8 mouse cellular contexts compared by ENCODE assay signal in the genomic region with DNA sequence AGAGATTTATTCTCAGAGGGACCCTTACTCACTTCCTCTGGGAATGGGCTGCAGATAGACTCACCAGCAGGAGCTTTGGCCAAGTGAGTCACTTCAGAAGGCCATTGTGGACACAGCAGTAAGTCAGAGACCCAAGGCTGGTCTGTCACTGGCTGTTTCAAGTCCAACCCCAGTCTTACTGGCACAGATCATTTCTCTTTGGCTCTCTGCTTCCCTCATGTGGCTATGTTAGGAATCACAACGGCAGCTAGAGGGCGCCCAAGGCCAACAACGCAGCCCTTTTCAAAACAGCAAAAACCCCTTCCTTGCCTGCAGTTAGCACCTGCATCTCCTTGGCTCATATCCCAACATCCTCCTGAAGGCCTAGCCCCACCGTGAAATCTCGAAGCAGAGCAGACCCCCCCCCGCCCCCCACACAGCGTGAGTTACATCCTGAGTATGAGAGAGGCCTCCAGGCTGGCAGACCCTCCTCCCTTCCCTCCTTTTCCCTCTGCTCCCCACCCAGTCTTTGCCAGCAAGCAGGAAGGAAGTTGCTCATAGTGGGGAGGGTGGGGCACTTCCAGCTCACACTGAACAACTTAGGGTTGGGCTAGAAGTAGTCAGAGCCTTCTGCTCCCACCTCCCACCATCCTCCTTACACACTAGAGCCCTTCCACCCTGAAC. TPM values are rescaled to one million over a fixed set of nuclear protein-coding genes. Genes with fewer than 3 reads are reported as not detected.
DNase-seq lines count a peak whose midpoint lies in the region; ATAC-seq and TF ChIP-seq lines count a peak whose summit lies in the region.

No protein-coding gene starts in this region.

- H3K4me3 ChIP-seq in left cerebral cortex, adult 2 months: no peak overlapping the region

- TF ChIP-seq CTCF in left cerebral cortex, adult 2 months (IDR thresholded peaks at IDR 0.05): peak; percentile 98

- no peak overlapping the region for H3K27ac ChIP-seq in left cerebral cortex, adult 2 months

- intact Hi-C loops in left cerebral cortex, adult 2 months (cut with DNase I): loop anchor here (1.0 to 5.0 kb wide), 2 partner anchors 95 to 194 kb away; no protein-coding TSS in a partner anchor

- DNase-seq in ZHBTc4 (ENCODE audit: low read depth, low spot score): peak; percentile 92
- peak; percentile 79 to 92 for DNase-seq in cerebellum, postnatal 36 days
- peak; percentile 78 for DNase-seq in gastrocnemius, postnatal 10 days
- peak; percentile 72 for DNase-seq in hindlimb bud, embryonic 11.5 days (ENCODE audit: extremely low spot score, low read depth, low spot score)
- DNase-seq in left cerebral cortex, adult 2 months (ENCODE audit: extremely low spot score in 1 of 2, low spot score in 2 of 2): peak; percentile 78 to 87
- DNase-seq in right cerebral cortex, postnatal 25 days: peak; percentile 73
- peak; percentile 77 for DNase-seq in yolk sac, embryonic 10.5 days (ENCODE audit: low spot score)

- peak; percentile 87 for ATAC-seq in megakaryocyte progenitor cell, adult 5-6 weeks (replicated peaks; ENCODE audit: poor library complexity)

RNA-seq across cellular contexts. Expression of a gene that starts 3.7 kb away (rescaled TPM):
- 10 to 100 TPM in 1 of 2 experiments, 1 to 10 TPM in 1; 7.7 to 11.2 TPM for total RNA-seq in gastrocnemius, postnatal 10 days (2021)
- 1 to 10 TPM; 8.8 to 9.3 TPM for total RNA-seq in left cerebral cortex, adult 2 months (2021)
- 0.12 TPM in 1 of 2 replicates, not detected in the other for total RNA-seq in megakaryocyte progenitor cell, adult 5-6 weeks (2015)
- not detected in 2 replicates for total RNA-seq in megakaryocyte progenitor cell, adult 5-6 weeks (2017)

RNA-seq across cellular contexts. Expression of a gene that starts 9.5 kb away (rescaled TPM):
- total RNA-seq in gastrocnemius, postnatal 10 days (2021): 10 to 100 TPM in 1 of 2 experiments, 1 to 10 TPM in 1; 5.4 to 10.8 TPM
- 10 to 100 TPM; 28.6 to 32.8 TPM for total RNA-seq in left cerebral cortex, adult 2 months (2021)
- total RNA-seq in megakaryocyte progenitor cell, adult 5-6 weeks (2015): not detected in 2 replicates
- total RNA-seq in megakaryocyte progenitor cell, adult 5-6 weeks (2017): 0.12 TPM in 1 of 2 replicates, not detected in the other

RNA-seq across cellular contexts. Expression of a gene that starts 31.0 kb away (rescaled TPM):
- under 1 TPM; 0.23 to 0.26 TPM for total RNA-seq in gastrocnemius, postnatal 10 days (2021)
- total RNA-seq in left cerebral cortex, adult 2 months (2021): 1 to 10 TPM; 4.0 to 4.2 TPM
- total RNA-seq in megakaryocyte progenitor cell, adult 5-6 weeks (2015): 0.90 and 1.9 TPM in 2 replicates
- 2.6 and 3.5 TPM in 2 replicates for total RNA-seq in megakaryocyte progenitor cell, adult 5-6 weeks (2017)

RNA-seq across cellular contexts. Expression of a gene that starts 32.5 kb away (rescaled TPM):
- total RNA-seq in gastrocnemius, postnatal 10 days (2021): 10 to 100 TPM; 35.9 to 45.5 TPM
- total RNA-seq in left cerebral cortex, adult 2 months (2021): 10 to 100 TPM; 45.3 to 54.9 TPM
- total RNA-seq in megakaryocyte progenitor cell, adult 5-6 weeks (2015): 23.5 and 30.9 TPM in 2 replicates
- 12.2 and 18.1 TPM in 2 replicates for total RNA-seq in megakaryocyte progenitor cell, adult 5-6 weeks (2017)

RNA-seq across cellular contexts. Expression of a gene that starts 52.3 kb away (rescaled TPM):
- total RNA-seq in gastrocnemius, postnatal 10 days (2021): under 1 TPM; 0.12 to 0.36 TPM
- under 1 TPM in 1 of 2 experiments, not detected in 1; 0.36 TPM for total RNA-seq in left cerebral cortex, adult 2 months (2021)
- 0.12 and 0.15 TPM in 2 replicates for total RNA-seq in megakaryocyte progenitor cell, adult 5-6 weeks (2015)
- 0.20 TPM in 1 of 2 replicates, not detected in the other for total RNA-seq in megakaryocyte progenitor cell, adult 5-6 weeks (2017)

Comparison
In these comparisons a context has a peak if more than half of its experiments do, and no peak if none do; other contexts are left out.
1. RNA of a gene that starts 3.7 kb away (total RNA-seq): 7.7 to 11.2 TPM in gastrocnemius, postnatal 10 days and 8.8 to 9.3 TPM in left cerebral cortex, adult 2 months; 0.12 TPM in megakaryocyte progenitor cell, adult 5-6 weeks; every median in the first group is over 4 times any median in the second.
2. RNA of a gene that starts 9.5 kb away (total RNA-seq): 28.6 to 32.8 TPM in left cerebral cortex, adult 2 months and 5.4 to 10.8 TPM in gastrocnemius, postnatal 10 days; 0.12 TPM in megakaryocyte progenitor cell, adult 5-6 weeks; every median in the first group is over 4 times any median in the second.
3. Peak in every context shown above with its lines, with median percentiles within 50 percentile points of each other: DNase-seq.